Mouse (Mus musculus): ENCODE data around the gene Slc11a1. TPM values are rescaled to one million over a fixed set of nuclear protein-coding genes. Genes with fewer than 3 reads are reported as not detected.
"Not testable (repeated sequence)": the region's sequence is repeated elsewhere in the genome, so short reads cannot be mapped to it uniquely, and the experiment has no call there.

The Slc11a1 gene
- 10 to 100 TPM in 1 of 2 experiments, 1 to 10 TPM in 1; 9.5 to 20.5 TPM for total RNA-seq (2021)
- long read RNA-seq, experiment 1, partial matches to known transcripts: 3 of 8 reads
- long read RNA-seq, experiment 1, other reads (novel, unspliced or antisense): 3 of 8 reads
- long read RNA-seq, experiment 2, partial matches to known transcripts: 16 of 20 reads
- long read RNA-seq, experiment 2, other reads (novel, unspliced or antisense): 1 of 20 reads

- no peak for DNase-seq (ENCODE audit: low spot score in 2 of 2)
These were observed at the start of gene Slc11a1 for GRCm38 (mm10) chr1:74374980-74375379. TSS of gene Slc11a1 (plus strand) at chr1:74375195.

GRCm38 (mm10) chr1:74326916-74327315, 48.1 kb upstream of the Slc11a1 start:
- not testable (repeated sequence) for DNase-seq (ENCODE audit: low spot score in 2 of 2)

GRCm38 (mm10) chr1:74329899-74330431, 45.0 kb upstream of the Slc11a1 start:
- no peak for DNase-seq (ENCODE audit: low spot score in 2 of 2)

GRCm38 (mm10) chr1:74331046-74331681, 43.8 kb upstream of the Slc11a1 start:
- no peak for DNase-seq (ENCODE audit: low spot score in 2 of 2)

- peak; percentile 94 to 97 for DNase-seq (ENCODE audit: low spot score in 2 of 2)
These were observed 42.7 kb upstream of the Slc11a1 start for GRCm38 (mm10) chr1:74332241-74332763.

- no peak for DNase-seq (ENCODE audit: low spot score in 2 of 2)
These were observed 42.1 kb upstream of the Slc11a1 start for GRCm38 (mm10) chr1:74332930-74333329.

GRCm38 (mm10) chr1:74334607-74335006, 40.4 kb upstream of the Slc11a1 start:
- DNase-seq (ENCODE audit: low spot score in 2 of 2): no peak

- DNase-seq (ENCODE audit: low spot score in 2 of 2): no peak
These were observed 40.0 kb upstream of the Slc11a1 start for GRCm38 (mm10) chr1:74335033-74335432.

- DNase-seq (ENCODE audit: low spot score in 2 of 2): no peak
These were observed 39.4 kb upstream of the Slc11a1 start for GRCm38 (mm10) chr1:74335436-74336170.

- no peak for DNase-seq (ENCODE audit: low spot score in 2 of 2)
These were observed 37.7 kb upstream of the Slc11a1 start for GRCm38 (mm10) chr1:74337241-74337771.

- no peak for DNase-seq (ENCODE audit: low spot score in 2 of 2)
These were observed 37.0 kb upstream of the Slc11a1 start for GRCm38 (mm10) chr1:74338013-74338412.

- no peak for DNase-seq (ENCODE audit: low spot score in 2 of 2)
These were observed 36.4 kb upstream of the Slc11a1 start for GRCm38 (mm10) chr1:74338626-74339025.

- DNase-seq (ENCODE audit: low spot score in 2 of 2): no peak
These were observed 35.1 kb upstream of the Slc11a1 start for GRCm38 (mm10) chr1:74339917-74340316.

- DNase-seq (ENCODE audit: low spot score in 2 of 2): peak; percentile 48 to 53
These were observed 34.6 kb upstream of the Slc11a1 start for GRCm38 (mm10) chr1:74340361-74340764.

- not testable (repeated sequence) for DNase-seq (ENCODE audit: low spot score in 2 of 2)
These were observed 34.0 kb upstream of the Slc11a1 start for GRCm38 (mm10) chr1:74340992-74341391.

GRCm38 (mm10) chr1:74341898-74342297, 33.1 kb upstream of the Slc11a1 start:
- no peak for DNase-seq (ENCODE audit: low spot score in 2 of 2)

- no peak for DNase-seq (ENCODE audit: low spot score in 2 of 2)
These were observed 32.7 kb upstream of the Slc11a1 start for GRCm38 (mm10) chr1:74342308-74342707.

GRCm38 (mm10) chr1:74343161-74343560, 31.8 kb upstream of the Slc11a1 start:
- DNase-seq (ENCODE audit: low spot score in 2 of 2): no peak

- DNase-seq (ENCODE audit: low spot score in 2 of 2): no peak
These were observed 30.7 kb upstream of the Slc11a1 start for GRCm38 (mm10) chr1:74344163-74344916.

- no peak for DNase-seq (ENCODE audit: low spot score in 2 of 2)
These were observed 23.7 kb upstream of the Slc11a1 start for GRCm38 (mm10) chr1:74351185-74351769.
